Mouse (Mus musculus): Measurements from ENCODE around the gene Bms1. TPM values are rescaled to one million over a fixed set of nuclear protein-coding genes. Genes with fewer than 3 reads are reported as not detected.

The Bms1 gene
- total RNA-seq, 1 experiment from 2014 or later: 107 TPM

- ATAC-seq (replicated peaks in 1 of 2; ENCODE audit: insufficient read depth in 1 of 2, low FRiP score in 2 of 2, low TSS enrichment in 1 of 2, low read depth in 1 of 2, poor library complexity in 2 of 2, severe bottlenecking in 2 of 2): no peak
Measured at GRCm38 (mm10) chr6:118375026-118375425, 44.2 kb downstream of the Bms1 start.

GRCm38 (mm10) chr6:118373294-118373693 is 46.0 kb downstream of the Bms1 start:
- peak in 1 of 2 experiments; percentile 48; a peak in 2 of 4 replicates for ATAC-seq (replicated peaks in 1 of 2; ENCODE audit: insufficient read depth in 1 of 2, low FRiP score in 2 of 2, low TSS enrichment in 1 of 2, low read depth in 1 of 2, poor library complexity in 2 of 2, severe bottlenecking in 2 of 2)

- no peak for ATAC-seq (replicated peaks in 1 of 2; ENCODE audit: insufficient read depth in 1 of 2, low FRiP score in 2 of 2, low TSS enrichment in 1 of 2, low read depth in 1 of 2, poor library complexity in 2 of 2, severe bottlenecking in 2 of 2)
Measured at GRCm38 (mm10) chr6:118372794-118373193, 46.5 kb downstream of the Bms1 start.

DNA sequence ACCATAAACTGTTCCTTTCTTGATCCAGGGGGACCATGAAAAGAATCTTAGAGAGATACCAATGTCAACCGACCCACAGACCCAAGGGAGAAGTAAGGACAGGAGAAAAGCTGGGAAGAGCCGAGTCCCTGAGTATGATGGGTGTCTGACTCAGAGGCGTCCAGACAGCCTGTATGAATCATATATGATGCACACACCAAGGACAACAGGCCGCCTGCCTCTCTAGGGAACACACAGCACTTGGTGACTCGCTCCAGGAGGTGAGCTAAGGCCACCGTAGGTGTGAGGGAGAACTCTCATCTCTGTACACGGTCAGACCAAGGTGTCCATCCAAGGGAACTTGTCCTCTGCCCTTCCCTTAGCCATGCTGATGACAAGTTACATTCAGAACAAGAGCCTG is 51.8 kb downstream of the Bms1 start:
- ATAC-seq (replicated peaks in 1 of 2; ENCODE audit: insufficient read depth in 1 of 2, low FRiP score in 2 of 2, low TSS enrichment in 1 of 2, low read depth in 1 of 2, poor library complexity in 2 of 2, severe bottlenecking in 2 of 2): no peak

GRCm38 (mm10) chr6:118366196-118366595 is 53.1 kb downstream of the Bms1 start:
- no peak for ATAC-seq (replicated peaks in 1 of 2; ENCODE audit: insufficient read depth in 1 of 2, low FRiP score in 2 of 2, low TSS enrichment in 1 of 2, low read depth in 1 of 2, poor library complexity in 2 of 2, severe bottlenecking in 2 of 2)

DNA sequence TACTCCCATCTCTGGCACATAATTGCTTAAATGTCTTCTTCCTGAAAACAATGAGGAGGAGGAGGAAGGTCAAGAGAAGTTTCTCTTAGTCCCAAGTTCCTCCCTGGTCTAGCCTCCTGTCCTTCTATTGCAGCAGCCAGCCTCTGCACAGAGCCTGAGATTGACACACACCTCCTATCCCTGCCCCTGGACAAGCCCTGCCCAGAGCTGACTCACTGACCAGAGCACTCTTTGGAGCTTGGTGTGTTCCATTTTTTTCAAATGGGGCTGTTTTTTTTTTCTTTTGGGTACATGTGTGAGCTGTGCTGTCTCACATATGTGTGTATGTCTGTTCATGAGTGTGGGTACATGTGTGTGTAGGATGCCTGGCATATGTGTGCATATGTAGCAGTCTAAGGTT is 53.5 kb downstream of the Bms1 start:
- ATAC-seq (replicated peaks in 1 of 2; ENCODE audit: insufficient read depth in 1 of 2, low FRiP score in 2 of 2, low TSS enrichment in 1 of 2, low read depth in 1 of 2, poor library complexity in 2 of 2, severe bottlenecking in 2 of 2): no peak

DNA sequence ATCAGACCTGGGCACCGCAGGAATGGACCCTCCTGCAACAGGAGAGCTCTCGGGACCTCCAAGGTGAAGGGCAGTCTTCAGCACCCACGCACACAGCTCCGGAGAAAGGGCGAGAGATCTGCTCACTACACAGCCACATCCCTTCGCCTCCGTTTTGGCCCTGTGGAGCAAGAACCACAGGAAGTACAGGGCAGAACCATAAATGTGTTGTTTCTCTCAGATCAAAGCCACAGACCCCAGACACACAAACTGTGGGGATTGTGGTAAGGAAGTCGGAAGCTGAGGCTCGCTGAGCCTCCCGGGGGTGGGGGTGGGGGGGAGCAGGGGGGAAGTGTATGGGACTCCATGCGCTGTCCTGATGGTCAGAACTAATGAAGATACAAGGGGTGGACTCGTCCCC is 68.9 kb downstream of the Bms1 start:
- ATAC-seq (replicated peaks in 1 of 2; ENCODE audit: insufficient read depth in 1 of 2, low FRiP score in 2 of 2, low TSS enrichment in 1 of 2, low read depth in 1 of 2, poor library complexity in 2 of 2, severe bottlenecking in 2 of 2): peak; percentile 97

GRCm38 (mm10) chr6:118348186-118348585 is 71.1 kb downstream of the Bms1 start:
- 0 out of 4 replicates have a peak, but pooled peaks of 1 of the 2 experiments have one; percentile 27 for ATAC-seq (replicated peaks in 1 of 2; ENCODE audit: insufficient read depth in 1 of 2, low FRiP score in 2 of 2, low TSS enrichment in 1 of 2, low read depth in 1 of 2, poor library complexity in 2 of 2, severe bottlenecking in 2 of 2)

DNA sequence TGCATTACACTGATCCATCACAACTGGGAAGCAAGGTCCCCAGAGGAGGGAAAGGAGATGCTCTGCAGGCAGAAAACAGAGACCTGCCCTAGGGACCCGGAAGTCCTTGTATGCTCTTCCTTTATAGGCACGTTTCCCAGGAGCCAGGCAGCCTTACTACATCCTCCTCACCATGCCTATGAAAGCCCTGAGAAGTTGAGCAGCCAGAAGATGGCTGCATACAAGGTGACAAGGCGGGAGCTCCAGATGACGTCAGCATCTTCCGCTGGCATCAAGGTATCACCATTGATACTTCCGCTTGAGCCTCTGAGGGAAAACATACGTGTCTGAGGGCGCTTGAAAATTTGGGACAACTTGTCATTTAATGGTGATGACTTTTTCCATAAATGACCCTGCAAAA is 72.0 kb downstream of the Bms1 start:
- ATAC-seq (replicated peaks in 1 of 2; ENCODE audit: insufficient read depth in 1 of 2, low FRiP score in 2 of 2, low TSS enrichment in 1 of 2, low read depth in 1 of 2, poor library complexity in 2 of 2, severe bottlenecking in 2 of 2): no peak

GRCm38 (mm10) chr6:118341861-118342485 is 77.3 kb downstream of the Bms1 start:
- ATAC-seq (replicated peaks in 1 of 2; ENCODE audit: insufficient read depth in 1 of 2, low FRiP score in 2 of 2, low TSS enrichment in 1 of 2, low read depth in 1 of 2, poor library complexity in 2 of 2, severe bottlenecking in 2 of 2): no peak

DNA sequence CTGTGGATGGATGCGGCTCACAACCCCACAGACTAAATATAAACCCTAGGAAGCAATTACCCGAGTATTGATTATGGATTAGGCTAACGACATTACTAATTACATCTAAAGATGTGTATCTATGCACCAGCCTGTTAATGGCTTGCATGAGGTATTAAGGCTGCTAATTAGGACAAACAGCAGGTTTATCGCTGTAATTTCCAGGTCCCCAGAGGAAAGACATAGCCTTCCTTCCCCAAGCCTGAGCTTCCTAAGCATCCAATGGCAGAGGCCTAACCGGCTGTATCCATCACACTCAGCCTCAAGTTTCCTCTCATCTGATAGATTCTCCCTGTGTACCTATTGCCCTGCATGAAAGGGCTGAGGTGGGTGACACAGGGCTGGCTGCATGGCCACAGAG is 81.6 kb downstream of the Bms1 start:
- ATAC-seq (replicated peaks in 1 of 2; ENCODE audit: insufficient read depth in 1 of 2, low FRiP score in 2 of 2, low TSS enrichment in 1 of 2, low read depth in 1 of 2, poor library complexity in 2 of 2, severe bottlenecking in 2 of 2): no peak

- peak; percentile 81 to 84 for ATAC-seq (replicated peaks in 1 of 2; ENCODE audit: insufficient read depth in 1 of 2, low FRiP score in 2 of 2, low TSS enrichment in 1 of 2, low read depth in 1 of 2, poor library complexity in 2 of 2, severe bottlenecking in 2 of 2)
Measured at GRCm38 (mm10) chr6:118336541-118337480, 82.5 kb downstream of the Bms1 start.

- peak in 1 of 2 experiments; percentile 14; a peak in 1 of 4 replicates for ATAC-seq (replicated peaks in 1 of 2; ENCODE audit: insufficient read depth in 1 of 2, low FRiP score in 2 of 2, low TSS enrichment in 1 of 2, low read depth in 1 of 2, poor library complexity in 2 of 2, severe bottlenecking in 2 of 2)
Measured at GRCm38 (mm10) chr6:118335934-118336450, 83.3 kb downstream of the Bms1 start.

- no peak for ATAC-seq (replicated peaks in 1 of 2; ENCODE audit: insufficient read depth in 1 of 2, low FRiP score in 2 of 2, low TSS enrichment in 1 of 2, low read depth in 1 of 2, poor library complexity in 2 of 2, severe bottlenecking in 2 of 2)
Measured at GRCm38 (mm10) chr6:118333861-118334260, 85.4 kb downstream of the Bms1 start.

Other genes starting within 250 kb of the Bms1 start
- gene Ret, start 221.8 kb downstream of the Bms1 start, total RNA-seq (2017): not detected in 2 replicates
- gene Zfp248, start 36.1 kb upstream of the Bms1 start, total RNA-seq (2017): 4.4 and 5.1 TPM in 2 replicates
- 0.31 TPM in 1 of 2 replicates, not detected in the other for gene Zfp9, start 59.8 kb upstream of the Bms1 start, total RNA-seq (2017)
- 19.5 and 21.1 TPM in 2 replicates for gene Ankrd26, start 142.8 kb upstream of the Bms1 start, total RNA-seq (2017)